Mouse (Mus musculus): ENCODE results near the gene Cnn1. TPM values are rescaled to one million over a fixed set of nuclear protein-coding genes. Genes with fewer than 3 reads are reported as not detected.

Cnn1 gene
- polyA plus RNA-seq (2017; shearing (Covaris generic)) = 0.07 TPM

DNA sequence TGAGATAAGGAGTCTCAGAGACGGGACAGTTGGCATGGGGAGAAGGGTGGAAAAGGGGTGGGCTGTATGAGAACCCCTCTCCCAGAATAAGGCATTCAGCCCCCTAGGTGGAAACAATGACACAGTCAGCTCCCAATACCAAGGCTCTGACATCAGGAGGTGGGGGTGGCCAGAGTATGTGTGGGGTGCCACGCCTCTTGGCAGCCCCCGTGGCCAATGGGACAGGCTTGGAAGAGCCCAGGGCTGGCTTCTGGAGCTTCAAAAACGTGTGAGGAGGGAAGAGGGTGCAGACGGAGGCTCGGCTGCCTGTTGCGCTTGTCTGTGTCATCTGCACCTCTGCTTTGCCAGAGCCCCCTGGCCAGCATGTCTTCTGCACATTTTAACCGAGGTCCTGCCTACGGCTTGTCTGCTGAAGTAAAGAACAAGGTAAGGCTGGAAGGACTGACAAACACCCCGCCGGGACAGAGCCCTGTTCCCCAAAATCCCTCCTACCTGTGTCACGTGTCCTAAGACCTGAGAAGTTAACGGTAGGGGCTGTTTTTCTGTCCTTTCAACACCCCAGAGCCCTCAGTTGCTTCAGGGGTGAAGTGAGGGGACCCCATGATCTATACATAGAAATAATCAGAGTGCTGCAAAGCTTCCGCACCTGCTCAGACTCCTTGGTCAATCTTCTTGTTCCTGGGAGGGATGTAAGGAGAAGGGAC lies at the start of gene Cnn1:
Gene Cnn1, plus strand, starts transcription at position 224 of the 704 bp plus-strand sequence.

DNA sequence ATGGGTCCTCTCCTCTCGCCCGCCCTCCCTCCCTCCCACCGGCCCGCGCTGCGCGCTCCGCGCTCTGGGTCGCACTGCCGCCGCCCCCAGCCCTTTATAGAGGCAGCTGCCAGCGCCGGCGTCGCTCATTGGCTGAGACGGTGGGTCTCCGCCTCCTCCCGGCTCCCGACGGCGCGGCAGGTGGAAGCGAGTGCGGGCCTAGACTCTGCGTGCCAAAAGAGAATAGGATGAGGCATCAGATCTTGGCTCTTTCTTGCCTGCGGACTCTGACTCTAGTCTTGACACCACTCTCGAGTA lies 47.1 kb upstream of the Cnn1 start, which contains the start of gene Elavl3:
Gene Elavl3, minus strand, starts transcription at position 66 of the 297 bp plus-strand sequence.

DNA sequence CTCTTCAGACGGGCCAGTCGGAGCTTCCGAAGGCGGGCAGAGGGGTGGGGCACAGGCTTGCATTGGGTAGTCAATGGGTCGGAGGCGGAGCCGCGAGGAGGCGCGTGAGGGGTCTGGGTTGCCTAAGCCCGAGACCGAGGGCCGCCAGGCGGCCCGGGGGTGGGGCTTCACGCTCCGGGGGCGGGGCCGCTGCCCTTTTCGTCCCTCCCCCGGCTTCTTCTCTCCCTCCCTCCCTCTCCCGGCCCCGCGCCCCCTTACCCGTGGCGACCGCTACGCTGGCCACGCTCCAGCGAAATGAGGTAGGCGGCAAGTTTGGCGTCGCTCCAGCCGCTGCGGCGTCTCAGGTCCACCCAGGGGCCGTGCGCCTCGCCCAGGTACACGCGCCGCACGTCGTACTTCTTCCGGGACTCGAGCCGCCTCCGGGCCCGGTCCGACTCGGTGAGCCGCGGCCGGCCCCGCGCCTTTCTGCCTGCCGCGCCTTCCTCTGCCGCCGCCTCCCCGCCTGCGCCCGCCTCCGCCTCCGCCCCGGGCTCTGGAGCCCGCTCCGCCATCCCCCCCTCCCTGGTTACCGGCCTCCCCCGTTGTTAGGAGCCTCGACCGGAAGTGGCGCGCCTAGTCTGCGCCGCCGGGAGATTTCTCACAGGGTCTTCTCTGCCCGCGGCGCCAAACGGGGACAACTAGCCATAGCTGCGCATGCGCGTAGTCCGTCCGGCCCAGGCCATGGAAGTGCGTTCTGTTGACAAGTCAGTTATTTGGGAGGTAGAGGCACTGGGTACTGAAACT lies 28.0 kb upstream of the Cnn1 start, which contains the start of the genes Gm49318 and Zfp653:
Gene Gm49318, minus strand, starts transcription at position 469 of the 783 bp plus-strand sequence.
Gene Zfp653, minus strand, starts transcription at position 586 of the 783 bp plus-strand sequence.

DNA sequence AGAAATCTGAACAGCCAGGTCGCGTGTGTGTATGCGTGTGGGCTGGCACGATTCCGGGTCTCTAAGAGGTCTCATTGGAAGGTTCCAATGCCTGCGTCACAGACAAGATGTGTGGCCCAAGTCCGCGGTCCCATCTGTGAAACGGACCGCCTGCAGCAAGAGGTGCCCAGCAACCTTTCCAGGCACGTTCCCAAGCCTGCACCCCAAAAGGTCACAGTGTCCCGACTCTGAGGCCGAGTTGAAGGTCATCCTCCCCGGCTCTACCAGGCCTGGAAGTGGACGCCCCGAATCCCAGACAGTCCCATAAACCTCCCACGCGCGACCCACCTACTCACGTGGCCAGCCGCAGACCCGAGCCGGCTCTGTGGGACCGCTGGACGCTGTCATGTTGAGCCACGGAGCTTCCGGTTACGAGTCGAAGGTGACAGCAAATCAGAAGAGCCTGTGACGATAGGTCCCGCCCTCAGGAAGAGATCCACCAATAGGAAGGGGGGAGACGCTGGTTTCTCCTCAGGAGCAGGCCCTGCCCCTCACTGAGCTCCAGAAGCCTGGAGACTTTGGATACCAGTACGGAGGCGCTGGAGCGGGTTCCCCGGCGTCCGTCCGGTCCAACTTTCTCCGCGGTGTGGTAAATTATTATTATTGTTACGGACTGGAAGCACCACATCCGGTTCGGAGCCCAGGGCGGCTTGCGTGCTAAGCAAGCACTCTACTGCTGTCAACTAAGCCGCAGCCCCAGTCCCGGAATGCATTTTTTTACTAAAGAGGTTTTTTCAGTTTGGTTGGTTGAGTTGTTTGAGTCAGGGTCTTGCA lies 13.8 kb upstream of the Cnn1 start, which contains the start of gene Ecsit:
Gene Ecsit, minus strand, starts transcription at position 417 of the 813 bp plus-strand sequence.

GRCm38 (mm10) chr9:22116740-22117426 lies 17.9 kb downstream of the Cnn1 start, which contains the start of gene Elof1:
Gene Elof1, minus strand, starts transcription at chr9:22117172.

DNA sequence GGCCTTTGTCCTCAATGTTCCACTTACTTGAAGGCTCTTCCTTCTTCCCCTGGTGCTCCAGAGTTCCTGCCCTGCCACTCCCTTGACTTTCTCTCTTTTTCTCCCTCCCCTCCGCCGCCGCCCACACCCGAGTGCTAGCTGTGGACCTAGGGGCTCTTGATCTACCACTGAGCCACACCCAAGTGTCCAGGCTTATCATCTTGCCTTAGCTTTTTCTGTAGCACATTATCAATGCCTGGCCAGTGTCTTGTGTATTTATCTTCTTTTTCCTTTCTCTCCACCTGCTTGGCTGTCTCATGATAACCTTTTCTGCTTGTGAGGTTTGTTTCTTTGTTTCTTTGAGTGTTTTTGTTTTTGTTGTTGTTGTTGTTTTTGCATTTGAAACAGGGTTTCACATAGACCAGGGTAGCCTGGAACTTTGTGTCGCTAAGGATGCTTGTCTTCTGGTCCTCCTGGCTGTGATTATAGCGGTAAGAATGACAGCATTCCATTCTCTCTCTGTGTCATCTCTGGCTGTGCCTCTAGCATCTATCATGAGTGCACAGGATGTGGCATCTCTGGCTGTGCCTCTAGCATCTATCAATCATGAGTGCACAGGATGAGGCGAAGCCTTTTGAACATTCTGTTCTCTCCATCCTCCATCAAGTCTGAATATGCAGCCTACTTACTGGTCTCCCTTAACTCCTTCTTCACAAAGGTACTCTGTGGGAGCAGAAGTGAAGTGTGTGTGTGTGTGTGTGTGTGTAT lies 36.8 kb downstream of the Cnn1 start, which contains the start of gene Acp5:
Gene Acp5, minus strand, starts transcription at position 68 of the 747 bp plus-strand sequence.

DNA sequence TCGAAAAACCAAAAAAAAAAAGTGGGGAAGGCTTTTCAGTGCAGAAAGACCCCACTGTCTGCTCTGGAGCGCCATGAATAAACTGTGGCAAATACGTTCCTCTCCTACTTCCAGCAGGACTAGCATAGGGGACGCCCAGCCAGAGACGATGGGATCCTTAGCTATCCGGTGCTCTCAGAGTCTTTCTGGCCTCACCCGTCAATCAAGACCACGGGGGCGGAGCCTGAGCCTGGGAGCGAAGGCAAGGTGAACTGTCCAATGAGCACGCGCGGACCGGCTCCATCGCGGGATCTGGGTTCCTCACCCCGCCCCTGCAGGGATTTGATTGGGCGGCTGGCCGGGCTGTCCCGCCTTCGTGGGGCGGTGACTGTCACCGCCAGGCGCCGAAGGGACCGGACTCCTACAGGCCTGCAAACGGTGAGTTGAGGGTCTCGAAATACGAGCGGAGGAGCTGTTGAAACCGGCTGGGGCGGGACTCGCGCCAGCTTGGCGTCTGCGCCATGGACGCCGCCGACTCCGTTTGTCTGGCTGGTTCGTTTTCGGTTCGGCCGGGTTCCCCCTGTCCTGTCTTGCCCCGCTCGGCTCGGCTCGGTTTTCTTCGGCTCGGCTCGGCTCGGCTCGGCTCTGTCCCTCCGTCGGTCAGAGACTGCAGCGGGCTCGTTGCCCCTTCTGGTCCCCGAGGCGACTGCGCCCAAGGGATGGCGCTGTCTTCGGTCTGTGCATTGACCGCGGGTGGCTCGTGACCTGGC lies 57.7 kb downstream of the Cnn1 start, which contains the start of gene Pigyl:
Gene Pigyl, plus strand, starts transcription at position 350 of the 749 bp plus-strand sequence.

Other genes starting within 250 kb of the Cnn1 start
- 2.1 TPM for gene Dock6, start 246.6 kb upstream of the Cnn1 start, polyA plus RNA-seq (2017; shearing (Covaris generic))
- gene Rab3d, start 181.0 kb upstream of the Cnn1 start, polyA plus RNA-seq (2017; shearing (Covaris generic)) = 9.3 TPM
- gene Ccdc159, start 171.7 kb upstream of the Cnn1 start, polyA plus RNA-seq (2017; shearing (Covaris generic)) = 0.20 TPM
- 1.7 TPM for gene Tmem205, start 171.7 kb upstream of the Cnn1 start, polyA plus RNA-seq (2017; shearing (Covaris generic))
- 1.1 TPM for gene Plppr2, start 162.2 kb upstream of the Cnn1 start, polyA plus RNA-seq (2017; shearing (Covaris generic))
- gene Swsap1, start 143.5 kb upstream of the Cnn1 start, polyA plus RNA-seq (2017; shearing (Covaris generic)) = 14.6 TPM
- 0.45 TPM for gene Epor, start 135.7 kb upstream of the Cnn1 start, polyA plus RNA-seq (2017; shearing (Covaris generic))
- not detected for gene Rgl3, start 109.8 kb upstream of the Cnn1 start, polyA plus RNA-seq (2017; shearing (Covaris generic))
- not detected for gene Ccdc151, start 96.6 kb upstream of the Cnn1 start, polyA plus RNA-seq (2017; shearing (Covaris generic))
- 83.1 TPM for gene Prkcsh, start 96.4 kb upstream of the Cnn1 start, polyA plus RNA-seq (2017; shearing (Covaris generic))
- gene Elavl3, start 47.2 kb upstream of the Cnn1 start, polyA plus RNA-seq (2017; shearing (Covaris generic)) = not detected
- not detected for gene Gm49318, start 28.0 kb upstream of the Cnn1 start, polyA plus RNA-seq (2017; shearing (Covaris generic))
- 26.5 TPM for gene Zfp653, start 27.8 kb upstream of the Cnn1 start, polyA plus RNA-seq (2017; shearing (Covaris generic))
- gene Ecsit, start 13.8 kb upstream of the Cnn1 start, polyA plus RNA-seq (2017; shearing (Covaris generic)) = 52.0 TPM
- gene Elof1, start 18.0 kb downstream of the Cnn1 start, polyA plus RNA-seq (2017; shearing (Covaris generic)) = 72.2 TPM
- 278 TPM for gene Acp5, start 36.5 kb downstream of the Cnn1 start, polyA plus RNA-seq (2017; shearing (Covaris generic))
- 38.4 TPM for gene Pigyl, start 57.6 kb downstream of the Cnn1 start, polyA plus RNA-seq (2017; shearing (Covaris generic))
- gene Zfp872, start 88.9 kb downstream of the Cnn1 start, polyA plus RNA-seq (2017; shearing (Covaris generic)) = not detected
- gene Zfp809, start 126.5 kb downstream of the Cnn1 start, polyA plus RNA-seq (2017; shearing (Covaris generic)) = 46.6 TPM
- gene Zfp599, start 160.7 kb downstream of the Cnn1 start, polyA plus RNA-seq (2017; shearing (Covaris generic)) = 4.5 TPM
- 20.6 TPM for gene Zfp810, start 208.4 kb downstream of the Cnn1 start, polyA plus RNA-seq (2017; shearing (Covaris generic))

Measured in CD4-positive, CD25-positive, alpha-beta regulatory T cell (primary cell).